Mouse (Mus musculus): ENCODE results near the gene Syne1.
A peak's percentile ranks its signal among the peaks of the same experiment; 100 is the strongest.

The Syne1 gene

GRCm38 (mm10) chr10:5203837-5204236 lies 347.4 kb downstream of the Syne1 start:
- no peak for DNase-seq (ENCODE audit: low spot score)

- DNase-seq (ENCODE audit: low spot score): no peak
These were observed 353.9 kb downstream of the Syne1 start for GRCm38 (mm10) chr10:5197356-5197755.

DNA sequence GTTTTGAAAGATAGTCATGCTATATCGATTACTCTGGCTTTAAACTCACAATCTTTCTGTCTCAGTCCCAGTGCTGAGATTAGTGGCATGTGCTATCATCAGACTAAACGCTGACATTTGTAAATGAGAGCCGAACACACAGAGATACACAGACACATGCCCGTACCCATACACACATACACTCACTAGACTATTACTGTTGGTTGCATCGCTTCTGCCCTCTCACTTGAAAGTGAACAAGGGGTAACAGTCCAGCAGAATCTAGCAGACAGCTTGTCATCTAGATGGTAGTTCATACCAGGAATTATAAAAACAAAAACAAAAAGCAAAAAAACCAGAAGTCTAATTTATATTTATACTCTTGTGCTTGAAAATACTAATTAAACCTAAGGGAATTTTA lies 355.0 kb downstream of the Syne1 start:
- no peak for DNase-seq (ENCODE audit: low spot score)

- no peak for DNase-seq (ENCODE audit: low spot score)
These were observed 356.0 kb downstream of the Syne1 start for GRCm38 (mm10) chr10:5195288-5195687.

- peak; percentile 45 for DNase-seq (ENCODE audit: low spot score)
These were observed 356.5 kb downstream of the Syne1 start for GRCm38 (mm10) chr10:5194671-5195234.

DNA sequence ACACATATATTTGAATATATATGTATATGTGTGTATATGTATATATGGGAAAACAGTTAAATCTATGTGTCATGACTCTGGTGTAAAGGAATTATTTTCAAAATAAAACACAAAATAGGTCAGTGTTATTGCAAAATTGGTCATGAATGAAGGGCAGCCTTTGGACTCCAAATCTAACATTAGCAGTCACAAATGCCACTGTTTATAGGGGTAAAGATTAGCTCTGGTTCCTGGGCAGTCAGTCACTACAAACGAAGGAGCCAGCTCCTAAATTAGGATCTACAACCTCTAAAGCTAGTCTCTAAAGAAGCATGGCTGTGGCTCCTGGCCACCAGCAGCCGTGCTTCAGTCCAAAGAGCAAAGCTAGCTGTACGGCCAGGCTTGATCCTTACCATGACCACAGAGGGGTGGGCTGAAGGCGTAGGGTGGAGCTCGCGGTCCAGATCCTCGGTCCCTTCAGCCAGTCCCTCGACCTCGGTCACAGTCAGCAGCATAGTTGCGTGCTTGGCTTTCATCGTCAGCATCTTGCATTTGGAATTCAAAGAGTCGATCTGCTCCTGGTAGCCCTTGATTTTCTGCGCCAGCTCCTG lies 357.1 kb downstream of the Syne1 start:
- DNase-seq (ENCODE audit: low spot score): no peak

- no peak for DNase-seq (ENCODE audit: low spot score)
These were observed 358.3 kb downstream of the Syne1 start for GRCm38 (mm10) chr10:5192861-5193490.

GRCm38 (mm10) chr10:5190756-5191155 lies 360.5 kb downstream of the Syne1 start:
- no peak for DNase-seq (ENCODE audit: low spot score)

- no peak for DNase-seq (ENCODE audit: low spot score)
These were observed 362.4 kb downstream of the Syne1 start for GRCm38 (mm10) chr10:5188890-5189289.

- no peak for DNase-seq (ENCODE audit: low spot score)
These were observed 365.9 kb downstream of the Syne1 start for GRCm38 (mm10) chr10:5185156-5186083.

- no peak for DNase-seq (ENCODE audit: low spot score)
These were observed 369.5 kb downstream of the Syne1 start for GRCm38 (mm10) chr10:5181771-5182176.

DNA sequence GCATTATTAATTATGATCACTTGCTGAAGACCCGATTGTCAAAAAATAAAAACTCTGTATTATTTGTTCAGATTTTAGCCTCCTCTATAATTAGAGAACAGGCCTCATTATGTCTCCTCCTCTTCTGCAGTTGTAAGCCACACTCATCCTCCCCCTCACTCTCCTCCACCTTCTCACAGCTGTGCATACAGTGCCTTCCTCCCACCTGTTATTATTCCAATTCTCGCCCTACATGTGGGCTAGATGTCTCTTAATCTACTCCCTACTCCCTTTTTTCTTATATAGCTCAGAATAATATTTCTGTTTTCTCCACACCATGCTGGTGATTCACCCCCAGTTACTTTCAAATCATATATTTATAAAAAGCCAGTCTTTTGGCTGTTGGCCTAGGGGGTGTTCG lies 371.4 kb downstream of the Syne1 start:
- no peak for DNase-seq (ENCODE audit: low spot score)

DNA sequence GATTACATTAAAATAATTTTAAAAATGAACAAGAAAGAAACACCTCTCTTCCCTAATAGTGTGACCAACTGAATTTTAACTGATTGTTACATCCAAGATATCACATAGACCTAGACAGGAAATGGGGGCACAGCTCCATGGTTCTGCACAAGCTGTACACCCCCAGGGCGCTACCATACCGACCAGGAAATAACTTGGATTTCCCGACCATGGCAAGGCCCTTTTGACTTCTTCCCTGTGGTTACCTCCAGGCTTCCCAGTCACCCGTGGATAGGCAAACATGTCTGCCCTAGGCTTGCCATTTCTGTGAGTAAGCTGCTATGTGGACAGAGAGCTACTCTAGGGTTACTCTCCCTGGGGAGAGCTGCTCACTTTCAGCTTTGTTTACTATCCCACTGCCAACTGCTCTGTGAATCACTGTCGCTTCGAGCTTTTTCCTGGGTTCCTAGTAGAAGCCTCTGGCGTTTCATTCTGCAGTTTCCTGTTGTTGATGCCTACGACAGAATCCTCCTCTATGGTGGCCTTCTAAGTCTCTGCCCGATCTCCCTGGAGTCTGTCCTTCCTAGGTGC lies 373.8 kb downstream of the Syne1 start:
- DNase-seq (ENCODE audit: low spot score): no peak

DNA sequence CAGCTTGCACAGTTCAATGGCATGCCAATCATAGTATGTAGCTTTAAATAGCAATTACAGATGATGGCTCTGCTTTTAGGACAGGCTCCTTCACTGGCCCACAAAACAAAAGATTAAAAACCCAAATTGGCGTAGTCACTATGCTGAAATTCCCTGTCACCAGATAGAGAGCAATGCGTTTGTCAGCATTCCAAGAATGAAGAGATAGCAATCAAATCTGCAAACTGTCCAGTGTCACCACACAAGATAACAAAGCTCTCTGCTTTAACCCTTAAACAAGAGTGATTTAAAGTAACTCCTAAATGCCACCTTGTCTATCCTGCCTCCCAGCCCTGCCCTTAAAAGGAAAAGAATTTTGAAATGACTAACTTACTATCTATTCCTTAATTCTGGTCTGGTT lies 374.9 kb downstream of the Syne1 start:
- no peak for DNase-seq (ENCODE audit: low spot score)

GRCm38 (mm10) chr10:5170425-5170824 lies 380.9 kb downstream of the Syne1 start:
- DNase-seq (ENCODE audit: low spot score): no peak

GRCm38 (mm10) chr10:5167481-5167880 lies 383.8 kb downstream of the Syne1 start:
- no peak for DNase-seq (ENCODE audit: low spot score)

DNA sequence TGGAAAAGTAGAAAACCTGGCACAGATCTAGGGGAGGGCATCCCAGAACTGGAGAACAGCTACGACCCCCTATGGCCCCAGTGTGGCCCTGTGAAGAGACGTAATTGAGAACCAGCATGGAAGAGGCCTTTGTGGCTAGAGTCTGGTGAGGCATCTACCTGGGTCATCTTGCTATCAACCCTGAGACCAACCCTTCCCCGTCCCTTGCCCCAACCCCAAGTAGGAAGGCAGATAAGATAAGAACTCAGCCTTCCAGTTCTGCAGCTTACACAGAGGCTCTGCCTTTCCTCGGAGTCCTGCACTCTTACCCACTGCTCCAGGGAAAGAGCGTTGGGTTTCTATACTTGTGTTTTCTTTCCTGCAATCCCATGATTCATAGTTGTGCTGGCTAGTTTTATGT lies 385.8 kb downstream of the Syne1 start:
- DNase-seq (ENCODE audit: low spot score): no peak

DNA sequence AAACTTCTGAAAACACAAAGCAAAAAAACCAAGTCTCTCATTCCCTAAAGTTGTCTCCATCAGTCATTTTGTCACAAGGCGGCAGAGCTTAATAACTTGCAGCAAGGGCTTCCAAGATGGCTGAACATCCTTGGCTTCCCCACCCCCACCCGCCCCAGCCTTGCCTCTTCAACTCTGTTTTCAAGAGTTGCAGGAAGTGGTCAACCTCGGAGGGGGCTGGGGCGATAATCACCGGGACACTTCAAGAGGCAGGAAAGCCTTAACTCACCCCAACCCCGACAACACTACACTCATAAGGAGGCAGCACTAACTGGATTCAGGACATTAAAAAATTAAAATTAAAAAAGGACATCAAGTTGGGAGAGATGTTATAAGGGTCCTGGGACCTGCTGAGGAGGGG lies 387.5 kb downstream of the Syne1 start:
- no peak for DNase-seq (ENCODE audit: low spot score)

- DNase-seq (ENCODE audit: low spot score): no peak
These were observed 388.0 kb downstream of the Syne1 start for GRCm38 (mm10) chr10:5163286-5163685.

DNA sequence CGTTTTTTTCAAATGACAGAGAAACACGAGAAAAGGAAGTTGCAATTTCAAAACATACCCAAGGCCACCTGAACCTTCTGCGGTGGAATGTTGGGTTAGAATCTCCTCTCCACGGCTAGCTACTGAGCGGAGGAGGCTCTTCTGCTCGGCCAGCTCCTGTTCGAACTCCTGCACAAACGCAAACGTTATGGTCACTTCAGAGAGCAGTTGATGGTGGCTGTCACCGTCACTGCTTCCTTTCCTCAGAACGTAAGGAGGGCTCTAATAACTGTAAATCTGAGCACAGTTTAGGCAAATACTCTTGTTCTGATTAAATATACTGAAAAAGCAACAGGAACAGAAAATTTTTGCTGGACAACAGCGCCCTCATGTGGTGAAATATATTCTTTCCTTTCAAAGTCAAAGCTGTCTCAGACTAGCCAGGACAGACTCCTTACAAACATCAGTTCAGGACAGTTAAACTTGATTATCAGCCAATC lies 389.8 kb downstream of the Syne1 start:
- DNase-seq (ENCODE audit: low spot score): peak; percentile 42

- no peak for DNase-seq (ENCODE audit: low spot score)
These were observed 391.6 kb downstream of the Syne1 start for GRCm38 (mm10) chr10:5159679-5160078.

DNA sequence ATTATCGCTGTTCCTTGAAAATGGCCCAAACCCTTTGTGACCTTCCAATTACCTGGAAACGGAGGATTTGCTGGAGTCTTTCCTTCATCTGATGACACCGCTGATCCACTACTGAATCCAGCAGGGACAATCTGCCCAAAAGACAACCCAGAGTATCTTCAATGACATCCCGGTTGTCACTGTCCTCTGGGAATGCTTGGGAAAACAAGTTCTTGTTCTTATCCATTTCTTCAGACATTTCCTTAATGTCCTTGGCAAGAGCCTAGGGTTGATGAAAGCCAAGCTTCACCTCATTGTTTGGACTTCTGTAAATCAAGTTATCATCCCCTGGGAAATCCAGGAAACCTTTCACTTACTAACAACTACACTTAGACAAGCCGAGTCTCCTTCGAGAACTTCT lies 398.2 kb downstream of the Syne1 start:
- DNase-seq (ENCODE audit: low spot score): no peak
